Mouse (Mus musculus): ENCODE results near the gene Insl5. TPM values are rescaled to one million over a fixed set of nuclear protein-coding genes. Genes with fewer than 3 reads are reported as not detected.

Gene Insl5
- under 1 TPM in 1 of 2 experiments, not detected in 1; 0.26 TPM for polyA plus RNA-seq (2017; shearing (Covaris generic))

GRCm38 (mm10) chr4:103026621-103027020 is at the start of gene Insl5:
Gene Insl5, minus strand, starts transcription at chr4:103026842.

GRCm38 (mm10) chr4:102978440-102978839 is 48.2 kb downstream of the Insl5 start, which contains the start of gene Tctex1d1:
Gene Tctex1d1, plus strand, starts transcription at chr4:102978606.

Other genes starting within 250 kb of the Insl5 start
- under 1 TPM; 0.39 TPM for gene Tctex1d1, start 48.2 kb downstream of the Insl5 start, polyA plus RNA-seq (2017; shearing (Covaris generic))
- 10 to 100 TPM; 73.2 to 75.7 TPM for gene Mier1, start 87.5 kb upstream of the Insl5 start, polyA plus RNA-seq (2017; shearing (Covaris generic))
- 1 to 10 TPM in 1 of 2 experiments, under 1 TPM in 1; 0.21 to 2.7 TPM for gene Wdr78, start 87.7 kb upstream of the Insl5 start, polyA plus RNA-seq (2017; shearing (Covaris generic))
- gene Slc35d1, start 188.3 kb upstream of the Insl5 start, polyA plus RNA-seq (2017; shearing (Covaris generic)): 10 to 100 TPM; 20.7 to 26.1 TPM